Mouse (Mus musculus): ENCODE results near the gene Fance.
"Not testable (repeated sequence)": the region's sequence is repeated elsewhere in the genome, so short reads cannot be mapped to it uniquely, and the experiment has no call there.

Fance gene

DNA sequence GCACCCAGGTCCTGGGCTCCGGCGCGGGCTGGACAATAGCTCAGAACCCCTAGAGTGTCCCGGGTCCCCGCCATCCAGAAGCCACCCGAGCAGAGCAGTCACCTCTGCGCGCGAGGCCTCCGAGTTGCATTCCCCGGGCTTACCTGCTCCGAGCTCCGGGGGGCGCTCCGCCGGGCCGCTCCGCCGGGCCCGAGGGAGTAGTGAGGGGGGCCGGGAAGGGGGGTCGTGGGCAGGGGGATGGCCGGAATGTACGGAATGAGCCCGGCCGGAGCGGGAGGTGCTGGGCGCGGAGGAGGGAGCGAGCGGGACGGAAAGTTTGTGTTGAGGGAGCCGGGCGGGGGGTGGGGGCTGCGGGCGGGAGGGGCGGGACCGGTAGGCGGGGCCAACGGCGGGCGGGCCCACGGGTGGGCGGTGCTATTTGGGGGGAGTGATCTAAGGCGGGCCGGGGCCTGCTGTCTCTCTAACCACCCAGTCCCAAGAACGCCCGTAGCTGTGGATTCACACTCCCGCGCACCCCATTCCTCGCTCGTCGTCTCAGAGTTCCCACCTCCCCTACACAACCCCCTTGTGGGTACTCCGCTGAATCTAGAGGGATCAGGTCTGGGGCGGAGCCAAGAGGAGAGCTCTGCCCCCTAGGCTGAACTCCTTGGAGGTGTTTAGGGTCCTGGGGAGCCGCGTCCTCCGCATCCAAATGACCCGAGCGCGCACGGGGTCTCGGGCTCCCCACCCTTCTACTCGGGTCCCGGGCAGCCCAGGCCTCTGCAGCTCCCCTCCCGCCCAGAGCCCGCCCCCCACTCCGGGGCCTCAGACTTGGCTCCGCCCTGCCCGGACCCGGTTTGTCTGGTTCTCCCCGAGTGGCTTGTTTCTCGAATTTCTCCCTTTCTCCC is 37.4 kb downstream of the Fance start, which contains the start of gene Tead3:
Gene Tead3, minus strand, starts transcription at position 352 of the 887 bp plus-strand sequence.
- peak; percentile 66 to 72 for DNase-seq

DNA sequence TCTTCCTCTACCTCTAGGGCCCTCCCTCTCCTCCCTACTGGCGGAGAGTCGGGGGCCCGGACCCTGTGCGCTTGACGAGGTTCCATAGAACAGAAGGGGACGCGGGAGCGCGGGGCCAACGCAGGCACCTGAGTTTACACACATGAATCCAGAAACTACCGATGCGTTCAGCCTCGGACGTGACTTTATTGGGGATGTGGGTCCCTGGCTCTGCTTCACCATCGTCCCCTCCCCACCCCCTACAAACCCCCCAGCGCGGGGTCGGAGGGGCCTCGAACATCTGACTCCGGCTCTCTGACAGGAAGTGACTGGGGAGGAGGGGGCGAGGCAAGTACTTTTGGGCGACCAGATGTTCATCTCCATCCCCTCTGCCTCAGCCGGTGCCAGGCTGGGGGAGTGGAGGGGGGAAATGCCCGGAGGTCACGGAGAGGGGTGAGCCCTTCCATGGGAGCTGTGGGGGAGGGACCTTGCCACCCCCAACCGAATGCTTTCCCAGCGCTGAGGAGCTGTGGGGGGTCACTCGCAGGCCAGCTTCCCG is 38.1 kb downstream of the Fance start:
- no peak for DNase-seq

DNA sequence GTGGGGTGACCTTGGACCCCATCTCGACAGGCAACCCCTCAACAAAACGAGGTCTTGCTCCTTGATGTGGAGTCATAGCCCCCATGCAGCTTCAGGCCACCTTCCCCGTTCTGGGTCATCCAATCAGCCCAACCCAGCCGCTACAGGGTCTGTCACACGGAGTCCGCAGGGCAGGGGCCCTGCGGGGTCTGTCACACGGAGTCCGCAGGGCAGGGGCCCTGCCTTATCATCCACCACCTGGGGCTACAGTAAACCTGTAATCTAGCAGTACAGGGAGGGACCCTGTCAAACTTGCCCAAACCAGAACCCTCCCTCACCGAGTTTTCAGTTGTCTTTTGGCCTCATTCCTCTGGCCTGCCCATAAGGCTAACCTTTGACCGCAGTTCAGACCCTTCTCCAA is 38.7 kb downstream of the Fance start:
- DNase-seq, result no peak

DNA sequence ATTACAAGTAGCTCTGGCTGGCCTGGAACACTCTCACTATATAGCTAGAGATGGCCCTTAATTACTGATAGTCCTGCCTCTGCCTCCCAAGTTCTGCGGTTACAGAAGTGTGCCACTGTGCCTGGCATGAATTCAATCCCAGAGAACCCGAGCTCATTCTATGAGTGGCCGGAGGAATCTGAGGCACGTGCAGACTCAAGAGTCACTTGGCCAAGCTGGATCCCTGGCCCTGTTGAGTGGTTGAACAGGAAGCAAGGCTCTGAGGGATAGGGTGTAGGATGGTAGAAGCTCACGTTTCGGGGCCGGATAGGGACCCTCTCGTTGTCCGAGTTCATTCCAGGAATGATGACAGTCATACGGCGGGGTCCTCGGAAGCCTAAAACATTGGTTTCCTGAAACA is 42.6 kb downstream of the Fance start:
- no peak for DNase-seq

DNA sequence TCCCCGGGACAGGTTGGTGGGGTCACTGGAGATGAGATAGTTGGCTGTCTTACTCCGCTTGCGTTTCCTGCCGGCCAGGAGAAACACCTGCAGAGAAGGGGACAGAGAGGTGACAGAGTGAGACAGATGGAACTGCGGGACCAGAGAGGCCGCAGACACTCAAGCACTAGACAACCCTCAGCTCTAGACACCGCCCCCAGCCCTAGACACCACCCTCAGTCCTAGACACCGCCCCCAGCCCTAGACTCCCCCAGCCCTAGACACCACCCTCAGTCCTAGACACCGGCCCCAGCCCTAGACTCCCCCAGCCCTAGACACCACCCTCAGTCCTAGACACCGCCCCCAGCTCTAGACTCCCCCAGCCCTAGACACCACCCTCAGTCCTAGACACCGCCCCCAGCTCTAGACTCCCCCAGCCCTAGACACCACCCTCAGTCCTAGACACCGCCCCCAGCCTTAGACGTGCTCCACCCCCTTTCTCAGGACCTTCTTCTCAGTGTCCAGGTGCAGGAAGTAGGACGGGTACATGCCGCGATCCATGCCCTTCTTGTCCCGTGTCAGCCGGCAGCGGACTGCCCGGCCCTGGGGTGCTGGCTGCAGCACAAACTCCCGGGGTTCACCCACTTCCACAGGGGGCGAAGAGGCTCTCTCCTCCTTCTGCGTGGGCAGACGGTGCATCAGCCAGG is 45.4 kb downstream of the Fance start:
- DNase-seq, result not testable (repeated sequence)

DNA sequence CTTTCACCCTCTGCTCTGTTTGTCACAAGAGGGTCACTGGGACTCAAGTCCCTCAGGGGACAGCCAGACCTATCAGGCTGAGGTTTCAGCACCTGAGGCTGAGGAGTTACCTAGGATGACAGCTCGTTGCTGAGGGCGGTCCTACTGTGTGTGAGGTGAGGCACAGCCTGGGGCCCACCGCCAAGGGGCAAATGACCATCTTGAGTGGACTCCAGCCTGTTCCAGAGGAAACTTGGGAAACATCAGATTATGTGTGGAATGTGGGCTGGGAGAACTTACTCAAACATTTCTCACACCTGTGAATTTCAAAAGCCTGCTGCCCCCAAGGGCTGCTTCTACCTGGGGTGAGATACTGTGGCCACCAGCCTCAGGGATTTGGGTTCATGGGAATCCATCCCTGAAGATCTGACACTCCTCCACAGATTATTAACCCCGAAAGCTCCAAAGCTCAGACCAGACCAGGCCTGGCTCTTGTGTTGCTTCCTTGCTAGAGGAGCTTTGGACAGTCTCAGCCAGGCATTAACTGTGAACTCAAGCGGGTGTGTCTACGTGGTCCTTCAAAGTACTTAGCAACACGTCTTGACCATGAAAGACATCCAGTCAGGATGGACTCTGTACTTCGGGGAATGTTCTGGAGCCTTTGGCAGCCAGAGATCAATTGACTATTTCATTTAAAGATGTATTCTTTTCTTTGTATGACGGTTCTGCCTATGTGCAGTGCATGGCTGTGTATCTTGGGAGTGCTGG is 47.4 kb downstream of the Fance start:
- DNase-seq, result no peak

DNA sequence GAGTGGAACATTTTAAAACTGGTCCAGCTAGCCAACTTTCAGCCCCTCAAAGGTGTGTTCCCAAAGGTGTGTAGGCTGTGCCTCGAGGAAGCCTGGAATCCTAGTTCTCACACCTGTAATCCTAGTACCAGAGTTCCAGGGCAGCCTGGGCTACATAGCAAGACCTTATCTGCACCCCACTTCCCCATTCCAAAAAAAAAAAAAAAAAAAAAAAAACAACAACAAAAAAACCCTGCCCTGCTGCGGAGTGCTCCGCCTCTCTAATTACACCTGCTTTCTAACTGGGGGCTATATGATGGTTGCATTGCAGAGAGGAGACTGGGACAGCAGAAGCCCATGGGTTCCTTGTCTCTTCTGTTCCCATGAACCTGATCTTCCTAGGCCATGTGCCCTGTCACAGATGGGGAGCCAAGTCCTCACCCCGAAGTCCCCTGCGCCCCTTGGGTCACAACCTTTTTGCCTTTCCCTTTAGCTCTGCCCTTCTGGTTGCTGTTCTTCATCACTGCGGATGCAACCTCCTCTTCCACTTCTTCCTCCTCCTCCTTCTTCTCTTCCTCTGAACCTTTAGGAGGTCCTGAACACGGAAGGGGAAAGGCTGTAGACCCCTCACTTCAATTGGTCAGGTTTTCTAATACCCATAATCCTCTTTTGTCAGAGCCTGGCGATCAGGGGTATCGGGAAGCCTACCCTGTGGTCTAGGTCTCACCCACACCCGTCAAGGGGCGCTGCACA is 48.8 kb downstream of the Fance start:
- DNase-seq, result no peak

DNA sequence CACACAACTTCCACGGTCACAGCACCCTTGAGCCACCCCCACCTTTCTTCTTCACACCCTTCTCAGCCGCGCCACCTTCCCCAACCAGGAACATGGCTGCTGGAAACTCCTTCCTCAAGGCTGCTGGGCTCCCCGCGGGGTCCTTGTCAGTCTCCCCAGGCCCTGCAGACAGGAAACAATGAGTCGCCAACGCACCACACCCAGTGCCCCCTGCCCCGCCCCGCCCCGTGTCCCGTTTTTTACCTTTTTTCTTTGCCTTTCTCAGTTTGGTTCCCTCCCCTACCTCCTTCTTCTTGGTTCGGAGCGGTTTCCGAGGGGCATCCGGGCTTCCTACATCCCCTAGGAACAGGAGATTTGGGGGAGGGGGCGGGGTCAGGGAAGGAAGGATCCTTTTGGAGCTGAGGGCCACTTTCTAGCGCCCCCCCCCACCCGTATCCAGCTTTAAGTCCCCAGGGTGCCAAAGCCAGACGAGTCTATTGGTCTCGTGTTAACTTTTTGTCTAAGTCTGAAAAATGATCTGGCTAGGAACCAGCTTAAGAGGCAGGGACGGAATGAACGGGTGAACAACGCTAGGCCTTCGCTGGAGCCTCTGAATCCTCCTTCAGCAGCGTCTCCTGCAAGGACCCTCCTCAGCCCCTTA is 49.5 kb downstream of the Fance start:
- no peak for DNase-seq

DNA sequence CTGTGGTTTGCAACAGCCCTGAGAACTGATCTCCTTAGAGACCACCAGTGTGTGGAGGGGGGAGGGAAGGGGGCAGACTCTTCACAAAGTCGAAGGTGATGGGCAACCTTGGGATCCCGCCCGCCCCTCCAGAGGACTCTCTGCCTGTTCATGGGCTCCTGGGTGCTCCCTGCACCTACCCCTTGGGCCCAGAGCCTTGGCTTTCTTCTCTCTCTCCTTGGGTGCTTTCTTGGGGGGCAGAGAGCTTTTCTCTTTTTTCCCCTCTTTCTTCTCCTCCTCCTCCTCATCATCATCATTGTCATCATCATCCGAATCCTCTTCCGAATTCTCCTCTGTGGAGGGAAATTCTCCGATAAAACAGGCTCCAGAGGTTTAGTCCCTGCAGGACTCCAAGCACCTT is 50.2 kb downstream of the Fance start:
- no peak for DNase-seq

DNA sequence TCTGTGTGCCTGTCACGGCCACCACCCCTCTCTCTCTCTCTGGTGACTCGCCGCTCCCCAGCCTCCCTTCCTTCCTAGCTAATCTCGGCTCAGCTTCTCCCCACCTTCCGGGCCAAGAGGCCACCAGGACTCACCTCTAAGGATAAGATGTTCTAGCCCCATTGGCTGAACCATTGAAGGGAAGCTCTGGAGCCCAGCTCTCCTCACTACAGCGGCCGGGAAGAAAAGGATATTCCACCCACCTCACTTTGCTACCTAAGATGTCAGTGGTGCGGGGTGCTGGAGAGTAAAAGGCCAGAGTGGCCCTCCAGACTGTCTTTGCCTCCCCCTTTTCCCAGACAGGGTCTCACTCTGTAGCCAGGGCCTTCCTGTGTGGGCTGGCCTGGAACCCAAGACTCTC is 51.8 kb downstream of the Fance start, which contains the start of gene Tulp1:
Gene Tulp1, minus strand, starts transcription at position 101 of the 400 bp plus-strand sequence.
- DNase-seq, result no peak

DNA sequence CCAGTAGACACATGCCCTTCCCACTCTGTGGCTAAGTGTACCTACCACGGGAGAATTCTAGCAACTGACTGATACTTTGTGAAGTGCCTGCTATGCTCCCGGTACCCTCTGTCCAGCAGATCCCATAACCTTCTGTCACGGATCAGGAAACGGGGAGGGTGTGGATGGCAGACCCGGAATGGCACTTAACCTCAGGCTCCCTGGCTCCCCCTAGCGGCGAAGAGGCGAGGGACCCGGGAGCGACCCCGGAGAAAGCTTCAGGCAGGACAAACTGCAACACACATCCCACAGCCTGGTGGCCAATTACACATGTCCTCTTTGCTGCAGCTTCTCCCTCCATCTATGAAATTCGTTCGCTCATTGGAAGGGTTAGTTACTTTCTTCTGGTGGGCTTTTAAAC is 55.1 kb downstream of the Fance start:
- peak; percentile 85 to 86 for DNase-seq

DNA sequence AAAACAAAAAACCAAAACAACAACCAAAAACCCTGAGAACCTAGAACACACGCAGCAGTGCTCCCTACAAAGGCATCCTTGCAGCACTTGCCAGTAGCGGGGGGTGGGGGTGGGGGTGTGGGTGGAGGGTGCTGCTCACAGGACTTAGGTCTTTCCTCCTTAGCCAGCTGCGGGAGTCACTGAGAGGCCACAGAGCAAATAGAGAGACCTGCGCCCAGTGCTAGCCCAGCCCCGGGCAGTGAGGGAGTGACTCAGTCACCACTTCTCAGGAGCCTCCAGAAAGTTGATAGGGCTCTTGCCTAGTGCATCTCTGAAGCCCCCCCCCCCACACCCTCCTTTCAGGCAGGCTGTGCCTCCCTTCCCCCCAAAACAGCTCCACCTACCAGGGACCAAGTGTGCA is 55.7 kb downstream of the Fance start:
- DNase-seq, result no peak

DNA sequence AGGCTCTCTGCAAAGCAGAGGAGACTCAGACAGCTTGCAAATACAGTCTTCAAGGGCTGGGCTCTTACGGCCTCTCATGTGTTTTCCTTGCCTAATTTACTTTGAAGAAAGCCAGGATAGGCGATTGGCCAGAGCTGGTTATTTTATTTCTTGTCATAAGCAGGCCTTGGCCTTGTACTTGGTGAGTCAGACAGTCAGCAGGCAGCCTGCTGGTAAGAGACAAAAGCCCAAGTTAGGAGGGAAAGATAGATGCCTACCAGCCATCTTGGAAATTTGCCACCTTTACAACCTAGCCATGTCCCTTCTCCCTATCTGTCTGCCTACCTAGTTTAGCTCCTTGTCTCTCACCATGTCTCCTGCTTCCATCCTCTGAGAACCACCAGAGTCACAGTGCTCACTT is 58.0 kb downstream of the Fance start:
- no peak for DNase-seq

DNA sequence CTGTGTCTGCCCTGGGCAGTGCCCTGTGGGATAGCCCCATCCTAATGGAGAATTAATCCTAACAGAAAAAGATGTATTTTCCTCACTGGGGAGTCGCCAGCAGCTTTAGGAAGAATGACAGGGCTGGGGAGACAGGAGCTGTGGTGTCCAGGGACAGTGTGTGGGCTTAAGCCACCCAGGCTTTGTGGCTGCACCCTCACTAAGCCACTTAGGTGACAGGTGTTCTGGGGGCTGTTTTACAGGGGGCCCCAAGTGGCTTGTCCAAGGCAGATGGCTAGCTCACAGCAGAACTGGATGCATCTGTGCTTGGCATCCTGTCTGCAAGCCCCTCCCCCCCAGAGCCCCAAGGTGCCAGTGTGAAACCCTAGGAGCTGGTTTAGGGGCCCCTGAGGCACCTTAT is 58.6 kb downstream of the Fance start:
- DNase-seq, result no peak

DNA sequence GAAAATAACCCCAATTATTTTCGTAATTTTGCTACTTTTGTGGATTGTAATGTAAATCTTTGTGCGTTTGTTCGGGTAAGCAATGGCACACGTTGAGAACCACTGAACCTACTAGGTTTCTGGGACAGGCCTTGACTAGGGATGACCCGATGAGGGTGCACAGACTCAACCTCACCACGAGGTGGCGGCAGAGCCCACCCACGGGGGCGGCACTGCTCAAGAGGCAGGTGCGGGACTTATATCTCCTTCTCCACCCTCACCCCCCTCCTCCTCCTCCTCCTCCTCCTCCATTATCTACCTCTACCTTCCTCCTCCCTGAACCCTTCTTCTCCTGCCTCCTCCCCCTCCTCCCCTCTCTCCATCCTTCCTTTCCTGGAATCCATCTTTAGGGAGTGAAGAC is 60.5 kb downstream of the Fance start:
- peak; percentile 74 to 76 for DNase-seq

DNA sequence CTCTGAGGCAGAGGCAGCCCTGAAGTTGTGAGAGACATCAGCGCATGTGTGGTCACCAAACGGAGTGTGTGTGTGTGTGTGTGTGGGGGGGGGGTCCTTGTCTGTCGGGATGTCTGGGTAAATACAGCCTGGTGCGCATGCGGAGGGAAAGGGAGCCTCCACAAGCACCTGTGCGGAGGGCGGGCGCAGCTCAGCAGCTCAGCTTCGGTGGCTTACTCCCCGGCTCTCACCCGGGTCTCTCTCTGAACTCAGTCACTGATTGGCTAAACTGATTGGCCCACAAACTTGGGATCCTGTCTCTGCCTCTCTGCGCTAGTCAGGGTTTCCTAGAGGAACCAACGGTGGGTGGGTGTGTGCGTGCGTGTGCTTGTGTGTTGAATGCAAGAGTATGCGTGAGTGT is 61.2 kb downstream of the Fance start:
- DNase-seq, result no peak

DNA sequence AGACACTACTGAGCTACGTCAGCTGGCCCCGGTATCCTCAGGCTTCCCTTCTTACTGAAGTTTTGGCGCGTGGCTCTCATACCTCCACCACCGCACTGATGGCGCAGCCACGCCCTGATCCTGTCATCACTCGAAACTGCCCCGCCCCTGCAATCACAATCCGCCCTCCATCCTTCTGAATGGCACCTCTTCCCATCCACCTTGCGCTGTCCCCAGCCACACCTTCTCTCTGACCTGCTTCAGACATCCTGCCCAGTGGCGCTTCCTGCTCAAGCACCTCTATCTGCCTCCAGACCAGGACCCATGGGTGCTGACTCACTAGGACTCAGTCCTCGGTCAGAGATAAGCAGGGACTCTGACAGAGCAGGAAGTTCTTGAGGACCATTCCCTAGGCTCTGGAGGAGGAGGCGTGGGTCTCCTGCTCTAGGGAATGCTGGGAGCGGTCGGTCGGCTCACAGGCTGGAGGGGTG is 62.3 kb downstream of the Fance start:
- peak; percentile 23 to 37 for DNase-seq

All from B cell, adult 2 months (primary cell).